Mouse (Mus musculus) E14TG2a.4 (cell line): ENCODE data around the gene Mast4.

Source experiments
- CTCF ChIP-seq: conservative IDR thresholded peaks from 2 replicates; pipeline ENCODE4 v1.5.1; 2014; ENCODE audit warnings: low read length
- NANOG ChIP-seq: IDR thresholded peaks from 2 replicates; pipeline ENCODE4 v1.6.1; 2014; ENCODE audit warnings: borderline replicate concordance, low read length, mixed read lengths
- POU5F1 ChIP-seq: IDR thresholded peaks from 2 replicates; pipeline ENCODE4 v1.6.1; 2014; ENCODE audit warnings: low read length, borderline replicate concordance

DNA sequence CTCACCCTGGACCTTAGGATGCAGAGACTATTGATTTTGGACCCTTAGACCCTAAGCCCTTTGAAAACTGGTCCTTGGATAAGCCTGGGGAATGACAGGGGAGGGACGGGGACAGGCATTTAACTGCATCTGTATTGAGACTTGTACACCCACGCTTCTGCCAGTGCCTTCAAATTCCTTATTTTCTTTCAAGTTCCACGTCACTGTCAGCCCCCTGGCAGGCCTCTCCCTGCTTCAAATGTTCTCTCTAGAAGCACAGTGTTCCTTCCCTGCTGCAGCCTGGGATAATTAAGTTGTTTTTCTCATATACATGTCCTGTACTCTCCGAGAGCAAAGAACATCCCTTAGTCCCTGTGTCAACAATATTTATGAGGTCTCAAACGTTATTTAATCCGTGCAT is 585.1 kb downstream of the Mast4 start:
- TF ChIP-seq CTCF = no peak
- TF ChIP-seq NANOG = no peak
- TF ChIP-seq POU5F1 = no peak
